Mouse (Mus musculus) hindbrain, embryonic 13.5 days (tissue): ENCODE measurements around the gene Efcab5. TPM values are rescaled to one million over a fixed set of nuclear protein-coding genes. Genes with fewer than 3 reads are reported as not detected.
A peak's percentile ranks its signal among the peaks of the same experiment; 100 is the strongest.
"Not testable (repeated sequence)": the region's sequence is repeated elsewhere in the genome, so short reads cannot be mapped to it uniquely, and the experiment has no call there.

Experiments used
- ATAC-seq: fragments of 200-750 bp; cut with Nextera tagmentation; 2 replicates; pipeline ENCODE4 v1.8.0; 2017; ENCODE audit warnings: moderate TSS enrichment; ENCODE audit not compliant: low FRiP score
- H3K27ac ChIP-seq: fragments of 300-500 bp; sonication (generic); 2 replicates; pipeline ENCODE4 v1.5.1; 2015; ENCODE audit warnings: inconsistent platforms, mild to moderate bottlenecking, moderate library complexity
- H3K27me3 ChIP-seq: fragments of 300-500 bp; sonication (generic); 2 replicates; pipeline ENCODE4 v1.6.1; 2015; ENCODE audit warnings: mild to moderate bottlenecking, inconsistent platforms
- H3K36me3 ChIP-seq: fragments of 300-500 bp; sonication (generic); 2 replicates; pipeline ENCODE4 v1.6.1; 2015; ENCODE audit warnings: mild to moderate bottlenecking, inconsistent platforms
- H3K4me1 ChIP-seq: fragments of 300-500 bp; sonication (generic); replicated peaks from 2 replicates; pipeline ENCODE4 v1.6.1; 2015; ENCODE audit warnings: inconsistent platforms
- H3K4me2 ChIP-seq: fragments of 300-500 bp; sonication (generic); 2 replicates; pipeline ENCODE4 v1.6.1; 2015; ENCODE audit warnings: inconsistent platforms, mild to moderate bottlenecking, moderate library complexity
- H3K4me3 ChIP-seq: fragments of 300-500 bp; sonication (generic); 2 replicates; pipeline ENCODE4 v1.5.1; 2015; ENCODE audit warnings: mild to moderate bottlenecking, inconsistent platforms
- H3K9ac ChIP-seq: fragments of 300-500 bp; sonication (generic); 2 replicates; pipeline ENCODE4 v1.6.1; 2015; ENCODE audit warnings: mild to moderate bottlenecking, inconsistent platforms
- H3K9me3 ChIP-seq: fragments of 300-500 bp; sonication (generic); 2 replicates; pipeline ENCODE4 v1.6.1; 2016; ENCODE audit warnings: inconsistent platforms
- WGBS: fragments of 180-500 bp; shearing (Covaris S2); methylation state at CpG from one replicate; pipeline ENCODE4 v1.1.7; 2015; 5-methylcytosine and 5-hydroxymethylcytosine counted together
- polyA plus RNA-seq: library from polyadenylated mRNA; unstranded; fragments of >200 nt; fragmentation: Nextera tagmentation; extraction: Ambion mirVana; gene quantifications from 2 replicates; pipeline ENCODE4 v1.2.1, GENCODE M21; 2015

Gene Efcab5
- polyA plus RNA-seq, 1 experiment from 2014 or later: 0.71 TPM

DNA sequence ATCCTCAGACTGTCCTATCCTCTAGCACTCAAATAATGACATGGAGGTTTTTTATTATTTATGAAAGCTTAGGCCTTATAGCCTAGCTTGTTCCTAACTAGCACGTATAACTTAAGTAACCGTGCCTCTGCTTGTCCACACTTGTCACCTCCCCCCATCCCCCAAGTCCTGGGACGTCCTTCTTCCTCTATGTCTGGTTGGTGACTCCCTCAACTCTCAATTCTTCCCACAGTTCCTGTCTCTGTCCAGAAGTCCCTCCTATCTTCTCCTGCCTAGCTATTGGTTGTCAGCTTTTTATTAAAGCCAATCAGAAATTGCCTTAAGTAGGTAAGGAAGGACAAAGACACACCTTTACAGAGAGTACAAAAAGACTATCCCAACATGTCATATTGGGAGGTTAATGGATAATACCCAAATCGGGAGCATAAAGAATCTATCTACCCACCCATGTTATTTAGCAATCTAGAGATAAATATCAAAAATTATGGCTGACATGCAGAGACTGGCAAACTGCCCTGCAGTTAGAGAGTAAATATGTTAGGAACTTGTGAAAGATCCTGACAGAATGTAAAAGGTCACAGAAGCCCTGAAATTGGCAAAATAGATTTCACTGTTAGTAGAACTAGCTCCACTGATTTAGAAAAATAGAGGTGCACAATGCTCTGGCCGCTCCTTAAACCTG, 104.6 kb downstream of the Efcab5 start:
- H3K36me3 ChIP-seq: no peaks in the 10 kb centered on the region
- no peak for ATAC-seq
- no peak overlapping the region for H3K4me3 ChIP-seq
- WGBS: 60% methylated on average over 5 of the region's 5 CpGs
- H3K27ac ChIP-seq: no peak overlapping the region
- no peaks in the 10 kb centered on the region for H3K9me3 ChIP-seq
- no peak overlapping the region for H3K9ac ChIP-seq
- no peaks in the 10 kb centered on the region for H3K4me1 ChIP-seq
- peaks cover 31% of the 10 kb centered on the region for H3K27me3 ChIP-seq
- no peak overlapping the region for H3K4me2 ChIP-seq

DNA sequence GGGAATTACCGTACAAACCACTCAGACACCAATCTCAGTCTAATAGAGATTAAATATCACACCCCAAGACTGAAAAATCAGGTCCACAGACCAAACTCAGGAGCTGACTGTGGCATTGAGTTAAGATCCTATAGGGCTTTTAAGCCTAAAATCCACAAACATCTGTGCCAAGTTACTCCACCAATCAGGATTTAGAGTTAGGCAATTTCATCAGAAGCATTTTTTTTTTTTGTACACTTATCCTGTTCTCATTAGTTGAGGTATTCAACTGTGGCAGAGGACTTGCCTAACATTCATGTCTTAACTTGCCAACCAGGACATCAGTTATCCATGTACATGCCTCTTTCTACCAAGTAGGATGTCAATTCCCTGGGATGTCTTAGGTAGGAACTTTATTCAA, 109.4 kb downstream of the Efcab5 start:
- Histone ChIP-seq H3K4me2 (no peak overlapping the region), H3K4me1 (peaks cover 9% of the 10 kb centered on the region), H3K9me3 (no peaks in the 10 kb centered on the region), H3K36me3 (peaks cover 13% of the 10 kb centered on the region), H3K4me3 (no peak overlapping the region), H3K9ac (no peak overlapping the region), H3K27ac (no peak overlapping the region), H3K27me3 (peaks cover 29% of the 10 kb centered on the region)
- no peak for ATAC-seq
- 95% methylated on average over 1 of the region's 1 CpGs for WGBS

DNA sequence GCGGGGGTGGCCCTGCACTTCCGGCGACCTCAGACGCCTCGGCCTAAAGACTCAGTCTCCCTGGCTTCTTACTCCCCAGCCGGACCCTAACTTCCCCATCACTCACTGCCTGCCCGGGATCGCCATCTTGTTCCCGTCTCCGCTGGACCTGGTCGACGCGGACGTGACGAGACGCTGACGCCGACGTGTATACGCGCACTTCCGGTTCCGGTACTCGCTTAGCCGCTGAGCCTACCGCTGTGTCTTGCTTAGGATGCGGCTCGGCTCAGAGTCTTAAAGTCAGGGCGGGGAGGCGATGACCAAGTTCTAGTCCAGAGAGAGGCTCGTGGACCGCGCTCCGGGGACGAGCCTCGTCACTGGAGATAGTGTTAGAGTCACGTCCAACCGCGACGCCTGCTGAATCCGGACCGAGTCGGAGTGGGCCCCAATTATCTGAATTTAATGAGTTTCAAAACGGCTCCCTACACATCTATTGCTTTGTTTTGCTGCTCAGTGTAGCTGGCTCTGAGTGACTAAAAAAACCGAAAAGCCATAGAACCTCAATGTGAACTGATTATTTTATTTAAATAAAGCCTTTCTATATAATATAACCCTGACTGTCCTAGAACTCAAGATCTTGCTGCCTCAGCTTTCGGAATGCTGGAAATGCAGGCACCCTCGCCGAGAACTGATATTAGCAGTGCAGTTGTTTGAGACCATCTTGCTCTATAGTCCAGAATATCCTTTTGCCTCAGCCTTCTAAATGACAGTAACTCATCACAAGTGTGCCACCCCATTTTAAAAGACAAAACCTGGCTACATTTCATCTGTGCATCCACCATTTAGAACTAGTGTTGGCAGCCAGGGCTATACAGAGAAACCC, 110.3 kb downstream of the Efcab5 start, which contains the start of gene Nsrp1:
TSS of gene Nsrp1 (minus strand) at position 163 of the 862 bp plus-strand sequence.
- Histone ChIP-seq H3K4me3 (peak within 1 kb of the TSS; percentile 86), H3K9ac (peak within 1 kb of the TSS; percentile 82), H3K4me1 (peaks cover 13% of the 10 kb centered on the region), H3K9me3 (no peaks in the 10 kb centered on the region), H3K36me3 (peaks cover 22% of the 10 kb centered on the region), H3K27me3 (peaks cover 26% of the 10 kb centered on the region), H3K4me2 (peak within 1 kb of the TSS; percentile 93), H3K27ac (peak within 1 kb of the TSS; percentile 94)
- WGBS: 4% methylated on average over 48 of the region's 48 CpGs
- ATAC-seq: peak; percentile 100

DNA sequence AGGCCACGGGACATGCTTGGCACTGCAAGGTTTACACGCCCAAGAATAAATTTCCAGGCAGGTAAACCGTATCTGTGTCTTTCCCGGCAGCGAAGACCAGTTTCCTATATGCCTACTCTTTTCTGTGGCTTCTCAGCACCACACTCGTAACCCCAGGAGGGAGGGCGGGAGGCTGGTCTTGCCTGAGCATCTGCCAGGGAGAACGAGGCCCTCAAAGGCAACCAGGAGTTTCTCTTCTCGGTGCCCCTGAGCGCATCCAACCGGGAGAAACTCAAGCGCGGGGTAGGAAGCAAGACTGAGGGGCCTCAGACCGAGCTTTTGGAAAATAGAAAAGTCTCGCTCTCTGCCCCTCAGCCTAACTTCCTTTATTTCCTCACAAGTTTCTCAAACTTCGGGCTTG, 111.0 kb downstream of the Efcab5 start:
- WGBS: 3% methylated on average over 16 of the region's 16 CpGs
- peak overlapping the region; percentile 82 for H3K9ac ChIP-seq
- H3K9me3 ChIP-seq: no peaks in the 10 kb centered on the region
- ATAC-seq: peak; percentile 57; the same call in 1 of the 2 replicates
- H3K4me3 ChIP-seq: peak overlapping the region; percentile 86
- peaks cover 23% of the 10 kb centered on the region for H3K36me3 ChIP-seq
- peaks cover 13% of the 10 kb centered on the region for H3K4me1 ChIP-seq
- H3K4me2 ChIP-seq: peak overlapping the region; percentile 93
- H3K27ac ChIP-seq: peak overlapping the region; percentile 94
- peaks cover 21% of the 10 kb centered on the region for H3K27me3 ChIP-seq

DNA sequence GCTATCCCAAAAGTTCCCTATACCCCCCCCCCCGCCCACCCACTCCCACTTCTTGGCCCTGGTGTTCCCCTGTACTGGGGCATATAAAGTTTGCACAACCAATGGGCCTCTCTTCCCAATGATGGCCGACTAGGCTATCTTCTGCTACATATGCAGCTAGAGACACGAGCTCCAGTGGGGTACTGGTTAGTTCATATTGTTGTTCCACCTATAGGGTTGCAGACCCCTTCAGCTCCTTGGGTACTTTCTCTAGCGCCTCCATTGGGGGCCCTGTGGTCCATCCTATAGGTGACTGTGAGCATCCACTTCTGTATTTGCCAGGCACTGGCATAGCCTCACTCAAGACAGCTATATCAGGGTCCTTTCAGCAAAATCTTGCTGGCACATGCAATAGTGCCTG, 111.4 kb downstream of the Efcab5 start:
- H3K9me3 ChIP-seq, ATAC-seq: not testable (repeated sequence)
- peaks cover 13% of the 10 kb centered on the region for H3K4me1 ChIP-seq
- H3K36me3 ChIP-seq: peaks cover 24% of the 10 kb centered on the region
- peaks cover 17% of the 10 kb centered on the region for H3K27me3 ChIP-seq
- peak overlapping the region; percentile 93 for H3K4me2 ChIP-seq
- 57% methylated on average over 4 of the region's 4 CpGs for WGBS
- peak overlapping the region; percentile 86 for H3K4me3 ChIP-seq
- peak overlapping the region; percentile 94 for H3K27ac ChIP-seq
- peak overlapping the region; percentile 82 for H3K9ac ChIP-seq

DNA sequence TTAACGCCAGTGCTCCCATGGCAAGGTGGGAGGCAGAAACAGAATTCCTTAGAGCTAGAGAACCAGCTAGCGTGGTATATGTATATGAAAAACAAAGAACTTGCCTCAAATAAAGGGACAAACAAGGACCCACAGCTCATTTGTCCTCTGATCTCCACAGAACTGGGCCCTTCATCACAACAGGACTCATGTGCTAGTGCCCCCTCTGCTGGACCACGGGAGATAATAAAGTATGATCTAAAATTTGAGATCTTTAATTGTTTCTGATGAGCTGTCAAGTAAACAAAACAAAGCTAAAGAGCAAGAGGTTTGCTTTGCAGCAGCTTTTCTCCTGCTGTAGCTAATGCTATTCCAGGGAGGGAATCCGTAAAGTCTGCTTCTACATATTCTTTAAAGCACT, 118.0 kb downstream of the Efcab5 start:
- 75% methylated on average over 4 of the region's 4 CpGs for WGBS
- H3K4me1 ChIP-seq: 0 out of 2 replicates have a peak, but pooled peaks cover 4% of the 10 kb centered on the region
- no peak overlapping the region for H3K27ac ChIP-seq
- H3K4me2 ChIP-seq: no peak overlapping the region
- no peak overlapping the region for H3K4me3 ChIP-seq
- no peak overlapping the region for H3K9ac ChIP-seq
- no peak for ATAC-seq
- H3K27me3 ChIP-seq: no peaks in the 10 kb centered on the region
- H3K9me3 ChIP-seq: no peaks in the 10 kb centered on the region
- H3K36me3 ChIP-seq: peaks cover 28% of the 10 kb centered on the region

DNA sequence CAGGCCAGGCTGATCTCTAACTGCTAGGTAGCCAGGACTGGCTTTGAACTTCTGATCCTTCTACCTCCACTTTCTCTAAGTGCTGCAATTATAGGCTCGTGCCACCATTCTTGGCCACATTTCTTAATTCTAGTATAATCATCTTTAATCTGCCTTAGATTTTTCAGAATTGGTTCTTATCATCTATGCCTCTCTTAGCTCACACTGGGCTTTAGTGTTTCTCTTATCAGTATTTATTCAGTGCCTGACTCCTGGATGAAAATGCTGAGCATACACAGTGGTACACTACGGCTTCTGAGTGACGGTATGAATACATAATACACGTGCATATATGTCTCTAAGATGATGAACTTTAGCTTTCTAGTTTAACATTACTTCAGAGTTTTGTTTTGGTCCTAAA, 119.9 kb downstream of the Efcab5 start:
- no peak overlapping the region for H3K27ac ChIP-seq

DNA sequence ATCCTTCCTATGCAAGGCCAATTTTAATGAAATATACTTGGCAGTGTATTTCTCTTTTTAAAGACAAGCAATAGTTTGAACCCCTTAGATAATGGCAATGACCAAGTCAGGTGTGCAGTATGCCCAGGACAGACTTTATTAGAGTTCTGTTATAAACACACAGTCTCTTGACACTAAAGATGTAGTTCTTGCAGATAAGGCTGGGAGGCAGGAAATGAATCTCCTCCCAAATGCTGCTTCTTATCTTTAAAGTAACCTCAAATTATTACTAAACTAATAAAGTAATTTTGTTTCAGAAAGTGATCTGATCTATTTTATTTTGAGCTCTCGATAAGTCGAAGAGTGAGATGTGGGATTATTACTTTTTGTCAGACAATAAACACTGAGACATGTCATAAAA, 125.4 kb downstream of the Efcab5 start:
- no peaks in the 10 kb centered on the region for H3K9me3 ChIP-seq
- H3K27ac ChIP-seq: no peak overlapping the region
- WGBS: 96% methylated on average over 2 of the region's 2 CpGs
- H3K36me3 ChIP-seq: peaks cover 3% of the 10 kb centered on the region; the same call in 1 of the 2 replicates
- H3K4me3 ChIP-seq: no peak overlapping the region
- no peak for ATAC-seq
- no peaks in the 10 kb centered on the region for H3K27me3 ChIP-seq
- H3K4me2 ChIP-seq: no peak overlapping the region
- no peaks in the 10 kb centered on the region; the same call in 1 of the 2 replicates for H3K4me1 ChIP-seq
- H3K9ac ChIP-seq: no peak overlapping the region

More for the DNA sequence above, 119.9 kb downstream of the Efcab5 start:
- no peak overlapping the region for H3K4me2 ChIP-seq
- H3K27me3 ChIP-seq: no peaks in the 10 kb centered on the region
- no peaks in the 10 kb centered on the region for H3K4me1 ChIP-seq
- no peak overlapping the region for H3K9ac ChIP-seq
- no peaks in the 10 kb centered on the region for H3K9me3 ChIP-seq
- H3K4me3 ChIP-seq: no peak overlapping the region
- 94% methylated on average over 4 of the region's 4 CpGs for WGBS
- no peak for ATAC-seq
- H3K36me3 ChIP-seq: peaks cover 14% of the 10 kb centered on the region

DNA sequence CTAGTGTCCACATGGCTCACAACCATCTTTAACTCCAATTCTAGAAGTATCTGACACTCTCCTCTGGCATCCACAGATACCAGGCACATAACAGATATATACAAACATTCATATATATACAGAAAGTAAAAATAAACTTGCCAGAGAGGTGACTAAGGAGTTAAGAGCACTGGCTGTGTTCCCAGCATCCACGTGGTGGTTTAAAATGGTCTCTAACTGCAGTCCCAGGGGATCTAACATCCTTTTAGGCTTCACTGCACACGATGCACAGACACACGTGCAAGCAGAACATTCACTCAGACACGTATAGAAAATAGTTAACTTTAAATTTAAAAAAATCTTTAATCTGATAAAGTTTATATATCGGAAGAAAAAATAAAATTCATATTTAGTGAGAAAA, 126.8 kb downstream of the Efcab5 start:
- Histone ChIP-seq H3K4me1 (no peaks in the 10 kb centered on the region; the same call in 1 of the 2 replicates), H3K36me3 (peaks cover 3% of the 10 kb centered on the region; the same call in 1 of the 2 replicates), H3K9ac (no peak overlapping the region), H3K4me2 (no peak overlapping the region), H3K27me3 (no peaks in the 10 kb centered on the region), H3K9me3 (no peaks in the 10 kb centered on the region), H3K4me3 (no peak overlapping the region), H3K27ac (no peak overlapping the region)
- WGBS: 53% methylated on average over 5 of the region's 5 CpGs
- no peak for ATAC-seq

DNA sequence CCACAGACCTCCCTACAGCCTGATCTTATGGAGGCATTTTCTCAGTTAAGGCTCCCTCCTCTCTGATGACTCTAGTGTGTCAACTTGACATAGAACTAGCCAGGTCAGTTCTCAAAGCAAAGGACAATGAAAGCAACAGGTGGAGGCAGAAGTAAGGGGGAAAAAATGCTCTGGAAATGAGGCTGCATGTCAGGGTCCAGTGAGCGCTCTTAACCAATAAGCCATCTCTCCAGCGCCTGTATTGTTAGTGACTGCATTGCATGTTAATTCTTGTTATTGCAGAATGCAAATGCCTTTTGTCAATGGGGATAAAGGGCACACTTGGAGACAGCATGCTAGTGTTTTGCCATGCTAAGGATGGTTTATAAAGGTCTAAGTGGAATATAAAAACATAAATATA, 146.0 kb downstream of the Efcab5 start:
- Histone ChIP-seq H3K4me2 (no peak overlapping the region), H3K9ac (no peak overlapping the region), H3K36me3 (peaks cover 23% of the 10 kb centered on the region), H3K9me3 (no peaks in the 10 kb centered on the region), H3K27ac (no peak overlapping the region), H3K4me1 (no peaks in the 10 kb centered on the region), H3K4me3 (no peak overlapping the region), H3K27me3 (no peaks in the 10 kb centered on the region)
- WGBS: 83% methylated on average over 2 of the region's 2 CpGs
- ATAC-seq: no peak

DNA sequence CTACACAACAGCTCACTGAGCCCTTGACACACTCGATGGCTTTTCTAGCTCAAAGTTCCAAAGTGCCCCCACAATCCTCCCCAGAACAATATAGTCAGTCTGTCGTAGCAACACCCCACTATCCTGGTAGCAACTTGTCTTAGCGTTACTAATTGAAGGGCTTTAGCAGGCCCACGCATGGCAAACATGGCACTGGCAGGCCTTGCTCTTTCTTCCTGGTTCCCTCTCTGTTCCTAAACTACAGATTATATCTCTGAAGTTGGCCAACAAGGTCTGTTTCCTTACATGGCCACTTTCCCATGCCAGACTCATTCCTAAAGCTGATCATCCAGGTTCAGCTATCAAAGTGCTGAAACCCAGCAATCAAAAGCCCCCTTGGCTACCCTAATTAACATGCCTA, 146.9 kb downstream of the Efcab5 start:
- 86% methylated on average over 4 of the region's 4 CpGs for WGBS
- ATAC-seq: no peak
- Histone ChIP-seq H3K4me2 (no peak overlapping the region), H3K9me3 (no peaks in the 10 kb centered on the region), H3K4me3 (no peak overlapping the region), H3K27ac (no peak overlapping the region), H3K9ac (no peak overlapping the region), H3K4me1 (no peaks in the 10 kb centered on the region), H3K36me3 (peaks cover 18% of the 10 kb centered on the region), H3K27me3 (no peaks in the 10 kb centered on the region)
